Mouse (Mus musculus): ENCODE data around the gene Maco1. TPM values are rescaled to one million over a fixed set of nuclear protein-coding genes. Genes with fewer than 3 reads are reported as not detected.

Gene Maco1
- polyA plus RNA-seq, 1 experiment from 2014 or later: 89.8 TPM

GRCm38 (mm10) chr4:134779136-134779934 lies 73.8 kb downstream of the Maco1 start:
- WGBS: 28% methylated on average over 14 of the region's 14 CpGs
- Histone ChIP-seq H3K4me2 (replicated peaks) (no peak overlapping the region), H3K4me3 (no peak overlapping the region), H3K9me3 (replicated peaks) (no peaks in the 10 kb centered on the region), H3K27me3 (no peaks in the 10 kb centered on the region), H3K4me1 (peaks cover 17% of the 10 kb centered on the region), H3K9ac (no peak overlapping the region), H3K27ac (no peak overlapping the region), H3K36me3 (no peaks in the 10 kb centered on the region)
- no peak for ATAC-seq (ENCODE audit: low FRiP score)

- Histone ChIP-seq H3K9me3 (replicated peaks) (no peaks in the 10 kb centered on the region), H3K4me1 (peaks cover 22% of the 10 kb centered on the region), H3K27ac (no peak overlapping the region), H3K4me3 (no peak overlapping the region), H3K36me3 (no peaks in the 10 kb centered on the region), H3K4me2 (replicated peaks) (no peak overlapping the region), H3K27me3 (peaks cover 7% of the 10 kb centered on the region), H3K9ac (no peak overlapping the region)
- 70% methylated on average over 7 of the region's 7 CpGs for WGBS
- no peak for ATAC-seq (ENCODE audit: low FRiP score)
These were observed 76.9 kb downstream of the Maco1 start for GRCm38 (mm10) chr4:134776246-134776645.

GRCm38 (mm10) chr4:134775234-134775944 lies 77.8 kb downstream of the Maco1 start:
- H3K4me2 ChIP-seq (replicated peaks): no peak overlapping the region
- 57% methylated on average over 14 of the region's 14 CpGs for WGBS
- H3K9me3 ChIP-seq (replicated peaks): no peaks in the 10 kb centered on the region
- H3K4me3 ChIP-seq: no peak overlapping the region
- peaks cover 22% of the 10 kb centered on the region for H3K4me1 ChIP-seq
- no peak overlapping the region for H3K9ac ChIP-seq
- no peak overlapping the region for H3K27ac ChIP-seq
- no peak for ATAC-seq (ENCODE audit: low FRiP score)
- peaks cover 11% of the 10 kb centered on the region for H3K27me3 ChIP-seq
- H3K36me3 ChIP-seq: no peaks in the 10 kb centered on the region

GRCm38 (mm10) chr4:134774126-134774525 lies 79.0 kb downstream of the Maco1 start:
- Histone ChIP-seq H3K4me1 (peaks cover 14% of the 10 kb centered on the region), H3K36me3 (no peaks in the 10 kb centered on the region), H3K9me3 (replicated peaks) (no peaks in the 10 kb centered on the region), H3K27me3 (peaks cover 23% of the 10 kb centered on the region), H3K4me2 (replicated peaks) (no peak overlapping the region), H3K9ac (no peak overlapping the region), H3K27ac (no peak overlapping the region), H3K4me3 (no peak overlapping the region)
- WGBS: 89% methylated on average over 6 of the region's 6 CpGs
- ATAC-seq (ENCODE audit: low FRiP score): no peak

GRCm38 (mm10) chr4:134772805-134773674 lies 80.1 kb downstream of the Maco1 start:
- Histone ChIP-seq H3K9me3 (replicated peaks) (no peaks in the 10 kb centered on the region), H3K4me2 (replicated peaks) (no peak overlapping the region), H3K4me3 (no peak overlapping the region), H3K9ac (no peak overlapping the region), H3K27ac (no peak overlapping the region; the same call in 1 of the 2 replicates), H3K36me3 (no peaks in the 10 kb centered on the region), H3K4me1 (peaks cover 20% of the 10 kb centered on the region), H3K27me3 (peaks cover 32% of the 10 kb centered on the region)
- 31% methylated on average over 4 of the region's 4 CpGs for WGBS
- 0 out of 2 replicates have a peak, but pooled peaks have one; percentile 32 for ATAC-seq (ENCODE audit: low FRiP score)

- peaks cover 62% of the 10 kb centered on the region for H3K27me3 ChIP-seq
- H3K4me1 ChIP-seq: peaks cover 24% of the 10 kb centered on the region
- ATAC-seq (ENCODE audit: low FRiP score): no peak
- no peaks in the 10 kb centered on the region for H3K9me3 ChIP-seq (replicated peaks)
- H3K36me3 ChIP-seq: no peaks in the 10 kb centered on the region
- 67% methylated on average over 7 of the region's 7 CpGs for WGBS
- no peak overlapping the region for H3K4me2 ChIP-seq (replicated peaks)
- no peak overlapping the region for H3K4me3 ChIP-seq
- no peak overlapping the region for H3K9ac ChIP-seq
- H3K27ac ChIP-seq: no peak overlapping the region
These were observed 83.3 kb downstream of the Maco1 start for GRCm38 (mm10) chr4:134769891-134770290.

- ATAC-seq (ENCODE audit: low FRiP score): no peak
These were observed 83.9 kb downstream of the Maco1 start for GRCm38 (mm10) chr4:134769081-134769811.

GRCm38 (mm10) chr4:134768226-134768888 lies 84.8 kb downstream of the Maco1 start:
- 9% methylated on average over 21 of the region's 21 CpGs for WGBS
- peaks cover 23% of the 10 kb centered on the region for H3K4me1 ChIP-seq
- H3K9me3 ChIP-seq (replicated peaks): no peaks in the 10 kb centered on the region
- H3K27me3 ChIP-seq: peaks cover 67% of the 10 kb centered on the region
- H3K9ac ChIP-seq: peak overlapping the region; percentile 68
- H3K36me3 ChIP-seq: no peaks in the 10 kb centered on the region
- H3K27ac ChIP-seq: no peak overlapping the region
- ATAC-seq (ENCODE audit: low FRiP score): no peak
- peak overlapping the region; percentile 92 for H3K4me2 ChIP-seq (replicated peaks)
- H3K4me3 ChIP-seq: peak overlapping the region; percentile 63

More at GRCm38 (mm10) chr4:134769081-134769811, 83.9 kb downstream of the Maco1 start:
- Histone ChIP-seq H3K9ac (no peak overlapping the region), H3K27ac (no peak overlapping the region), H3K4me2 (replicated peaks) (no peak overlapping the region), H3K4me1 (peaks cover 24% of the 10 kb centered on the region), H3K36me3 (no peaks in the 10 kb centered on the region), H3K9me3 (replicated peaks) (no peaks in the 10 kb centered on the region), H3K4me3 (no peak overlapping the region), H3K27me3 (peaks cover 65% of the 10 kb centered on the region)
- WGBS: 59% methylated on average over 7 of the region's 7 CpGs

GRCm38 (mm10) chr4:134767426-134768225 lies 85.5 kb downstream of the Maco1 start, which contains the start of gene Ldlrap1:
Gene Ldlrap1, minus strand, starts transcription at chr4:134768024.
- peak; percentile 69 for ATAC-seq (ENCODE audit: low FRiP score)
- WGBS: under 1% methylated on average over 78 of the region's 80 CpGs
- peaks cover 16% of the 10 kb centered on the region for H3K4me1 ChIP-seq
- peak within 1 kb of the TSS; percentile 68 for H3K9ac ChIP-seq
- peak within 1 kb of the TSS; percentile 63 for H3K4me3 ChIP-seq
- H3K4me2 ChIP-seq (replicated peaks): peak within 1 kb of the TSS; percentile 92
- H3K27ac ChIP-seq: no peak within 1 kb of the TSS
- H3K27me3 ChIP-seq: peaks cover 67% of the 10 kb centered on the region
- no peaks in the 10 kb centered on the region for H3K9me3 ChIP-seq (replicated peaks)
- H3K36me3 ChIP-seq: no peaks in the 10 kb centered on the region

GRCm38 (mm10) chr4:134766904-134767425 lies 86.2 kb downstream of the Maco1 start:
- H3K27me3 ChIP-seq: peaks cover 66% of the 10 kb centered on the region
- H3K4me3 ChIP-seq: peak overlapping the region; percentile 63
- peaks cover 16% of the 10 kb centered on the region for H3K4me1 ChIP-seq
- H3K9me3 ChIP-seq (replicated peaks): no peaks in the 10 kb centered on the region
- peak overlapping the region; percentile 92 for H3K4me2 ChIP-seq (replicated peaks)
- ATAC-seq (ENCODE audit: low FRiP score): 0 out of 2 replicates have a peak, but pooled peaks have one; percentile 14
- WGBS: 1% methylated on average over 23 of the region's 23 CpGs
- peak overlapping the region; percentile 68 for H3K9ac ChIP-seq
- H3K36me3 ChIP-seq: no peaks in the 10 kb centered on the region
- no peak overlapping the region for H3K27ac ChIP-seq
